Mouse (Mus musculus) hematopoietic multipotent progenitor cell, adult 10-12 weeks (in vitro differentiated cells): Measurements from ENCODE around the gene Gm9936. TPM values are rescaled to one million over a fixed set of nuclear protein-coding genes. Genes with fewer than 3 reads are reported as not detected.

ENCODE experiments used
- polyA plus RNA-seq: library from polyadenylated mRNA; stranded (reverse); fragments of >175 nt; gene quantifications from 2 replicates; pipeline ENCODE4 v1.2.3, GENCODE M21; 2012; ENCODE audit warnings: low replicate concordance

The Gm9936 gene
- polyA plus RNA-seq: not detected in 2 replicates

DNA sequence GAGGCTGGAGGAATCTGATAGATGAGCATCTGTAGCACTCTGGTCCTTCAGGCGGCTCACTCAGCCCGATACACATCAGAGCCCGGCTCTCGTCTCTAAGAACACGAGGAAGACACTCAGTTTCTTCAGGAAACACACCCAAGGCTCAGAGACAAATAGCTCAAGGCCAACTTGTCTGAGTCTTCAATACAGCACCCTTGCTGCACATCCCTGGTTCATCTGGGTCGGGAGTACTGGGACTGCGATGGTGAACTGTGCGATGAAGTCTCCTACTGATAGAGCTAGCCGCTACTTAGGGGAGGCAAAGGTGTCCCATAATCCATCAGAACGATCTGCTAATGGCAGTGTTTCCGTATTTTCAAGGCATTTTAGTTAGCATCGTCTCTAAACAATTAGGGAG lies at the start of gene Gm9936:
Gm9936 (minus strand) TSS at position 101 of the 400 bp plus-strand sequence.

DNA sequence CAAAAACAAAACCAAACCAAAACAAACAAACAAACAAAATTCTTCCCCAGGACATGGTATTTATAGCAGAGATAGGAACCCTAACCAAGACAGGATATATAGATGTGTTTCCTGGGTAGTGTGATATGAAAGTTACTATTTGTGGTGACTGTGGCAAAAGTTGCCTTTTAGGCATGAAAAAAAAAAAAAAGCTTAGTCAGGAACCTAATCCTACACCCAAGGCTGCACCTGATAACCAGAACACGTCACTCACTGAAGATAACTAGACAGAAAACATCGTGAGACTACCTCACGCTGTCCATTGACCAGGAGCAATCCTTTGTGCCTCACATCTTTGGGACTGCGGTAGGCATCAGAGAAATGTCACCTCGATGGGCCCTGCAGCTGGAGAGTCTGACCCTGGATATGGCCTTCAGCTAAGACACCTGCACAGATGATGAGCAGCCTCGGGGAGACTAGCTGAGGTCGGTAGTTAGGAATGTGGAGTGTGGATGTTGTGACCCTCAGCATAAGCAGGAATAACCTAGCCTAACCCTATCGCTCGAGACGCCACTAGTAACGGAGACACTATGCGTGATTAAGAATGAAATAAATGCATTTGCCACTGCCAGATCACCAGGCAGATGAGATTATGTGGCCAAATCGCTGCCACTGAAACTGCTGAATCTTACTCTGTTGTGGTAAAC lies 38.3 kb upstream of the Gm9936 start, which contains the start of gene Oasl2:
Oasl2 (plus strand) TSS at position 249 of the 686 bp plus-strand sequence.

DNA sequence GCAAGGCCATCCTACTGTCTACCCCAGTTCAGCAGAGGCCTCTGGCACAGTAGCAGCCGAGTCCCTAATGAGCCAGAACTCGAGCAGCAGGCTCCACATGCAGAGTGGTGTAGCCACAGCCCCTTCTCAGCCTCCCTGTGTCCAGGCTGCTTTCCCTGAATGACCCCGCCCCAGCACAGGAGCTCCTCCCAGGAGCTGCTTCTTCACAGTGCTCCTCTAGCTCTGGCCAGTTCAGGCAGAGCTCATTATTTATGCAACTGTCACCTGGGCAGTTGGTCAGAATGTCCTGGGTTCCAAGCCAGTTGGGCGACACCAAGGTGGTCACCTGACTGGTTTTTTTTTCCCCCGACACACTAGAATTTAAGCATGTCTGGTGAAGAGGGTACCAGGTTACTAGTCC lies 5.1 kb downstream of the Gm9936 start, which contains the start of gene 4930519G04Rik:
4930519G04Rik (plus strand) TSS at position 301 of the 400 bp plus-strand sequence.

DNA sequence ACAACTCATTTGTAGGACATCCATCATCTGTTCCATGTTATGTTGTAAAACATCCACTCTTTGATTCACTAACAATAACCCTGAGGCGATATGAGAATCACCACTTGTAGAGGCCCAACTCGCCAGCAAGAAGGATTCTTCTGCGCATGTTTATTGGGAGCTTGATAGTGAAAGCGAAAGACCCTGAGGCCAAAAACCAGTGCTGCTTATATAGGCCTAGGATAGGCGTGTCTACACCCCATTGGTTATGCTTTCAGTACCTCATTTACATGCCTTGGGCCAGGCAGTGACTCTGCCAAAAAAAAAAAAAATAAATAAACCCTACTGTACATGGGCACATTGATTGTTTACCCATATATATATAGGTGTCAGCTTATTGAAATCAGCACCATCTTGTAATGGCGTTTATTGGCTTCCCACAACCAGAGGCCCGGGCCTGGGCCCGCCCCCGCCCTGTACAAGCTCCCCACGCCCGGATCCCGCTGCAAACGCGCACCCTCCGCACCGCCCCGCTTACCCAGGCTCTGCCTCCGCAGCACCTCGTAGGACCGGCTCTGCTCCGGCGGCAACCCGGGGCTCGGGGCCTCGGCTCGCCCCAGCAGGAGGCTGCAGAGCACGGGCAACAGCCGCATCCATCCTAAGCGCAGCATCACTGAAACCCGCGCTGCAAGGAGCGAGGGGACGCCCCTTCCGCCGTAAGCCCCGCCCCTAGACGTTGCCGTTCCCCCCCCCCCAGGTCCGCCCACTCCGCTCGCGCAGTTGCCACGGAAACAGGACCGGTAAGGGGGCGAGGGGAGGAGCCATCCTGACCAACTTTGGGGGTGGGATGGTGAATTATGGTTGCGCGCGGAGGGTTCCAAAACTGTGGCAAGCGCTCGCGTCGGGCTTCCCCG lies 35.4 kb downstream of the Gm9936 start, which contains the start of gene 1500011B03Rik:
1500011B03Rik (minus strand) TSS at position 673 of the 893 bp plus-strand sequence.

Other genes with a start within 250 kb of the Gm9936 start
- gene Trpv4, start 200.3 kb downstream of the Gm9936 start, polyA plus RNA-seq: 1.7 and 2.4 TPM in 2 replicates
- gene Gltp, start 167.7 kb downstream of the Gm9936 start, polyA plus RNA-seq: 130 and 165 TPM in 2 replicates
- gene Tchp, start 150.9 kb downstream of the Gm9936 start, polyA plus RNA-seq: 17.4 and 36.8 TPM in 2 replicates
- gene Ankrd13a, start 84.0 kb downstream of the Gm9936 start, polyA plus RNA-seq: 305 and 353 TPM in 2 replicates
- 211 and 265 TPM in 2 replicates for gene Git2, start 83.2 kb downstream of the Gm9936 start, polyA plus RNA-seq
- gene 1500011B03Rik, start 35.2 kb downstream of the Gm9936 start, polyA plus RNA-seq: 83.2 and 99.6 TPM in 2 replicates
- gene 4930519G04Rik, start 5.0 kb downstream of the Gm9936 start, polyA plus RNA-seq: not detected in 2 replicates
- gene Oasl2, start 38.3 kb upstream of the Gm9936 start, polyA plus RNA-seq: 0.67 and 0.83 TPM in 2 replicates
- gene Oasl1, start 64.6 kb upstream of the Gm9936 start, polyA plus RNA-seq: 23.9 and 25.0 TPM in 2 replicates
- 39.5 and 52.5 TPM in 2 replicates for gene 2210016L21Rik, start 83.5 kb upstream of the Gm9936 start, polyA plus RNA-seq
- gene Hnf1a, start 112.4 kb upstream of the Gm9936 start, polyA plus RNA-seq: 0.14 TPM in 1 of 2 replicates, not detected in the other
- 21.8 and 40.6 TPM in 2 replicates for gene Sppl3, start 152.5 kb upstream of the Gm9936 start, polyA plus RNA-seq
- gene Gm10401, start 239.6 kb upstream of the Gm9936 start, polyA plus RNA-seq: not detected in 2 replicates